Mouse (Mus musculus) regulatory T cell (primary cell): ENCODE data around the gene Fbxl14.
"Not testable (repeated sequence)": the region's sequence is repeated elsewhere in the genome, so short reads cannot be mapped to it uniquely, and the experiment has no call there.

Experiments used
- in situ Hi-C: fragments of 300-600 bp; cut with MboI, MseI; formaldehyde crosslinking; loops from one replicate; pipeline ENCODE4 v1.15.1; 2025; ENCODE audit warnings: high pct_unique_total_duplicates

Gene Fbxl14

DNA sequence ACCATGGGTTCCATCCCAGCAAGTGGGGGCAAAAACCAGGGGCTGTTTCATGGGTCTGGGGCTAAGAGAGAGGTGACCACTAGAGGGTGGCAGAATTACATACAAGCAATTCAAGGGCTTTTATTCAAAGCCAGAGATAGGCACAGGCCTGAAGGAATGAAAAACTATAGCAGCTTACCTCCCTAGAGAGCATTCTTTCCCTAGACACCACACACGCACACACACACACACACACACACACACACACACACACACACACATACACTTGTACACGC lies 11.7 kb upstream of the Fbxl14 start:
- in situ Hi-C loops: no loop called here

DNA sequence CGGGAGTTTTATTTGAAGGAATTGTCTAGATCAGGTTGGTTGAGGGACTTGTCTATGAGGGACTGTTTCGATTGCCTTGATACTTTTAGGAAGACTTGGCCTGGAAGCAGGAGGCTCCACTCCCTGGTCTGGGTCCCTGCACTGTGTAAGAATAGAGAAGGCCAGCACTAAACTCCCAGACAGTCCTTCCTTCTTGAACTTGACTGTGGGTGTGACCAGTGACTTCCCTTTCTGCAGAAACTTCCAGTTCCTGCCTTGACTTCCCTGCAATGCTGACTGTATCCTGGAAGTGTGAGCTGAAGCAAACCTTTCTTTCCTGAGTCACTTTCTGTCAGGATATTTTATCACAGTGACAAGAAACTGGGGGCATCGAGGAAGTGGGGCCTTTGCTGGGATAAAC lies 8.7 kb upstream of the Fbxl14 start:
- in situ Hi-C loops: no loop called here

DNA sequence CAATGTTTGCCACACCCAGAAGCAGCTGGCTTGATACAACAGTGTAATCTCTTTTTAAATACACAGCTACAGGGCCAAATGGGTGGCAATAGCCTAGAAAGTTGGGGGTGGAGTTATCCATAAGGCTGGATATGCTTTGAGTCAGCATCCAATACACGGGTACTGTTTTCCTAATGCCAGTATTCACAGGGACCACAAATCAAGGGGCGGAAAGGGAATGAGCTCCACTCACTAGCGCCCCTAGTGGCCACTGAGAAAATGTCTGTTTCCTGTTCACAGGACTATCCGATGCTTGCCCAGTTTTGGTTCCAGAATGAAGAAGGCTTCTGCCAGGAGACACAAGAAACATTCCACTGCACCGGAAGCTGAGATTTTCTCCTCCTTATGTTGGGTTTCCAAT lies 7.3 kb upstream of the Fbxl14 start:
- in situ Hi-C loops: no loop called here

DNA sequence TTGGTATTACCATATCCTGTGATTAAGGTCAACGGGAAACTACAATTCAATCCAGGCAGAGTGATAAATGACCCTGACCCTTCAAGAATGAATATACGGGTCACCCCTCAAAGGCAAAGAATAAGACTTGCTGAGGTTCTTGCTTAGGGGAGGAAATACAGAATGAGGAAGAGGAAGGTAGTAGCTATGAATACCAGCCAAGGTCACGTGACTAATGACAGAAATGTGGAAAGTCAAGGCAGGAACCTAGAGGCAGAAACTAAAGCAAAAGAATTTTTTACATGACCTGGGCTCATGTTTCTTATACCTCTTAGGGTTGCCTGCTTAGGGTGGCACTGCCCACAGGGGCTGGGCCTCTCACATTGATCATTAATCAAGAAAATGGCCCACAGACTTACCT lies 6.8 kb upstream of the Fbxl14 start:
- in situ Hi-C loops: no loop called here

DNA sequence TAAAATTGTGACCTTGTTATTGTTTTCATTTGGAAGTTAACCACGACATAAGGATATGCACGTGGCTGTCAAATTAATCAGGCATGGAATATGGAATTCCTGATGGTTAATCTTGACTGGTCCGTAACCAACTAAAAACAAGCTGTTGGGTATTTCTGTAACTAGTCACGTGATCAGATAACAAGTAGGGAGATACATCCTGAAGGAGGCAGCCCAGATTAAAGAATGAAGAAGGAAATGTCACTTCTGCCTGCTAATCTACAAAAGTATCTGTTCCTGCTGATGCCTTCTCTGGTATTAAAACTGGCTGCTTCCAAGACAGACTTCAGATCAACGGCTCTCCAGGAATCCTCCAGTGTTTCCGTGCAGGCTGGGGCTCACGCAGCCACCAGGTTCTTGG lies 6.0 kb upstream of the Fbxl14 start:
- in situ Hi-C loops: no loop called here

DNA sequence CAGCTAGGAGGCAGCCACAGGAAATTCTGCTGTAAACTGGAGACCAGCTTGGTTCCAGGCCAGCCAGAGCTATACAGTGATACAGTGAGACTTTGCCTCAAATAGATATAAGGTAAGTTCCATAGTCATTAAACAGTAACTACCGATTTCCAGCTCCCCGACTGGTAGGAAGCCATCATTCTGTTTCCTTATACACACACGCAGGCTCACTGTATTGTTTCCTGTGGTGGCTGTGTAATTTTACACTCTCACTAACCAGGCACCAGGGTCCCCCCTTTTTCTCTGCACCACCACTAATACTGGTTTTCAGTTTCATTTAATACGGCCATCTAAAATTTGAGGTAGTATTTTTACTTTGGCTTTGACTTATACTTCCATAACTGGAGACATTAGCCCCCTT lies 5.5 kb upstream of the Fbxl14 start:
- in situ Hi-C loops: no loop called here

DNA sequence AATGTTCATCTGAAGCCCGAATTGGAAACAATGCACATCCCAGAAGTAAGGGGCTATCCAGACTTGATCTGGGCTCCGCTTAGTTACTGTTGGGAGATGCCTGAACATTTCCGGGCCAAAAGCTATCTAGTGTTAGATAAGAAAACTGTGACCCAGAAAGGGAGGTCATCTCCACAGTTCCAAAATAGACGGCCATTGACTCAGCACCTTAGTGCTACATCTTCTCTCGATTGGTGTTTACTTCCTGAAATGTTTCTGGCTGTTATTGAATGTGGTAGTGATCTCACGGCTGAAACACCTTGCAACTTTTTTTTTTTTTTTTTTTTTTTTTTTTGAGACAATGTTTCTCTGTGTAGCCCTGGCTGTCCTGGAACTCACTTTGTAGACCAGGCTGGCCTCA lies 3.5 kb upstream of the Fbxl14 start:
- in situ Hi-C loops: no loop called here

DNA sequence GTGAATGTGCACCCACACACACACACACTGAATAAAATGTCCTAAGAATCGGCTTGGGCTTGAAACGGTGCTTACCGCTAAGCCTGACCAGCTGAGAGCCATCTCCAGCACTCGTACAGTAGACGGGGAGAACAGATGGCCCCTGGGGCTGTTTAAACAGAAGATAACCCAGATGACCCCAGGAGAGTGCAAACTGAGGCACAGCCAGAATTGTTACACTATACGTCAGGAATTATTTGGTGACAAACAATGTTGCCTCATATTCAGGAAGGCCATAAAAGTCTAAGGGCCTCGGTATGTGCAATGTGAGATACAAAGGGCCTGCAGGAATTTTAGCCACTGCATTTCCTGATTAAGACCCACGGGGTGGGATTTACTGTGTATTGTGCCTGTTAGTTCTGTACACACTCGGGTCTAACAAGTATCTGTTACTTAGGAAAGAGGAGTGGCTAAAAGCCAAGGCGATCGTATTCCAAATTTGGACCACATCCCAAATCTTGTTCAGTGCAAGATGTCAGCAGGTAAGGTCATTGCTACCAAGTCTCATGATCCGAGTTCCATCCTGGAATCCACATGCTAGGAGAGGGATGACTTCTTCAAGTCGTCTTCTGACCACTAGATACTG lies 1.7 kb upstream of the Fbxl14 start:
- in situ Hi-C loops: no loop called here

DNA sequence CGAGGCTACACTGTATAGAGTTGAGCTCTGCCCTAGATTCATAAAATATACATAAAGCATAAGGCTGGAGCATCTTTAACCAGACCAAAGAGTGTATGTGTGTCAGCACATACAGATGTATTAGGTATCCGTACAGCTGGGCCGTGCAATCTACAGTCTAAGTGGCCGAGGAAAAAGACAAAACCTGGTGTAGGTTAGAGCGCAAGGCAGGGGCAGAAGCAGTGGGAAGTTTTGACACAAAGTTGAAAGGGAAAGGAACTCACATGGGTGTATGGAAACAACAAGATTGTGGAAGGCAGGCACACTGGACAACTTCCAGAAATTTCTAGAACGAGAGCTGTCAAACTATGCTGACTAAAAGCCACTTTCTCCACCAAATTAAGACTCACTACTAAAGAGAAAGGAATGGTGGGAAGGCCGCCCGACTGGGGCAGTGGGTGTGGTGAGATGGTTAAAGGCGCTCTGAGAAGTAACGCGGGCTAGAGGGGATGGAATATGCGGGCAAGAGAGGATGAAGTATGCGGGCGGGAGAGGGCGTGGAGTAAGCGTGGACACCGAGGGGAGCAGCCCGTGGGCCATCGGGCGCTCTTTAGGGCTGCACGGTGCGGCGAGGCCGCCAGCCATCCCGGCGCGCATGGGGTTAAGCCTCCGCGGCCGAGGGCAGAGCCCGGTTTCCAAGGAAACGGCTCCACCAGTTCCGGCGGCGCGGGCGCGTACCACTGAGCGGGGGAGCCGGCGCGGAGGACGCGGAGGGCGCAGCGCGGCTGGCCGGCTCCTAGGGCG lies 717 bp upstream of the Fbxl14 start:
- in situ Hi-C loops: no loop called here

DNA sequence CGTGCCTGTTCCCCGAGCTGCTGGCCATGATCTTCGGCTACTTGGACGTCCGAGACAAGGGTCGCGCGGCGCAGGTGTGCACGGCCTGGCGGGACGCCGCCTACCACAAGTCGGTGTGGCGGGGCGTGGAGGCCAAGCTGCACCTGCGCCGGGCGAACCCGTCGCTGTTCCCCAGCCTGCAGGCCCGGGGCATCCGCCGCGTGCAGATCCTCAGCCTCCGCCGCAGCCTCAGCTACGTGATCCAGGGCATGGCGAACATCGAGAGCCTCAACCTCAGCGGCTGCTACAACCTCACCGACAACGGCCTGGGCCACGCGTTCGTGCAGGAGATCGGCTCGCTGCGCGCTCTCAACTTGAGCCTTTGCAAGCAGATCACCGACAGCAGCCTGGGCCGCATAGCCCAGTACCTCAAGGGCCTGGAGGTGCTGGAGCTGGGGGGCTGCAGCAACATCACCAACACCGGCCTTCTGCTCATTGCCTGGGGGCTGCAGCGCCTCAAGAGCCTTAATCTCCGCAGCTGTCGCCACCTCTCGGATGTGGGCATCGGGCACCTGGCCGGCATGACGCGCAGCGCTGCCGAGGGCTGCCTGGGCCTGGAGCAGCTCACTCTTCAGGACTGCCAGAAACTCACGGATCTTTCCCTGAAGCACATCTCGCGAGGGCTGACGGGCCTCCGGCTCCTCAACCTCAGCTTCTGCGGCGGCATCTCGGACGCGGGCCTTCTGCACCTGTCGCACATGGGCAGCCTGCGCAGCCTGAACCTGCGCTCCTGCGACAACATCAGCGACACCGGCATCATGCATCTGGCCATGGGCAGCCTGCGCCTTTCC lies 623 bp downstream of the Fbxl14 start:
- in situ Hi-C loops: no loop called here

DNA sequence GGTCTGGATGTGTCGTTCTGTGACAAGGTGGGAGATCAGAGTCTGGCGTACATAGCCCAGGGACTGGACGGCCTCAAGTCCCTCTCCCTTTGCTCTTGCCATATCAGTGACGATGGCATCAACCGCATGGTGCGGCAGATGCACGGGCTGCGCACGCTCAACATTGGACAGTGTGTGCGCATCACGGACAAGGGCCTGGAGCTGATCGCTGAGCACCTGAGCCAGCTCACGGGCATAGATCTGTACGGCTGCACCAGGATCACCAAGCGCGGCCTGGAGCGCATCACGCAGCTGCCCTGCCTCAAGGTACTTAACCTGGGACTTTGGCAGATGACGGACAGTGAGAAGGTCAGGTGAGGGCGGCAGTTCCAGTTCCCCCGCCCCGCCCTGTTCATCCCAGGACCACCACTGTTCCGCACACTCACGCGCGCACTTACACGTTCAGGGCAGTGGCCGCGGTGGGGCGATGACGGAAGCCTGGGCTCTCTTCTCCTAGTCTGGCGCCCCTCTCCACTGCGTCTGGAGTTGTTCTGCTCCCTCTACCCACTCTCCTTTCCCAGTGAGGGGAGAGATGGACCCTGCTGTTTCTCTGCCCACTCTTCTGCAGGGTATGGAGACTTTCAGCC lies 1.4 kb downstream of the Fbxl14 start:
- in situ Hi-C loops: no loop called here

DNA sequence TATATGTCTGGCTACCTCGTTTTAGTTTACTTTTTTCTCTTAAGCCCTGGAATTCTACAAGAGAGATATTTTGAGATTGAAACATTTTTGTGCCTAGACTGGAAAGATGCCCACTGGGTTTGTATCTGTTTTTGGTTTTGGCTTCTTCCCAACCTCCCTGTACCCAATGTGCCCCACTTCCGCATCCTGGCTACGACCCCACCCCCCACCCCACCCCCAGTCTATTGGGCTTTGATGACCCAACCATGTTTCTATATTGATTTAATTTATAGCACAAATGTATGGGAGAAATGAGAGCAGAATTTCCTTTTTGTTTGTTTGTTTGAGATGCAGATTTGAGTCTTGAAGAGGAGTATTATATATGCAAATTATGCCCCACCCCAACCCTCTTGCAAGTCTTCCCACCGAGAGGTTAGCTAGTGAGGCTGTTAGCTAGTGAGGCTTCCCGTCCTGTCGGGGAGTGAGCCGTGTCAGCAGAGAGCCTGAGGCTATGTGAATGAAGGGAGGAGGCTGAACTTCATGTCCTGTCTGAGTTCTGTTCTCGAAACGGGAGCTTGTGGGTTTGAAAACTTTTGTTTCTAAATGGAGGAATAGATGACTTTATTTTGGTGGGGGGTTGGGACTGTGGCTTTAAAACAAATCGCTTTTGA lies 2.4 kb downstream of the Fbxl14 start:
- in situ Hi-C loops: not testable (repeated sequence)

DNA sequence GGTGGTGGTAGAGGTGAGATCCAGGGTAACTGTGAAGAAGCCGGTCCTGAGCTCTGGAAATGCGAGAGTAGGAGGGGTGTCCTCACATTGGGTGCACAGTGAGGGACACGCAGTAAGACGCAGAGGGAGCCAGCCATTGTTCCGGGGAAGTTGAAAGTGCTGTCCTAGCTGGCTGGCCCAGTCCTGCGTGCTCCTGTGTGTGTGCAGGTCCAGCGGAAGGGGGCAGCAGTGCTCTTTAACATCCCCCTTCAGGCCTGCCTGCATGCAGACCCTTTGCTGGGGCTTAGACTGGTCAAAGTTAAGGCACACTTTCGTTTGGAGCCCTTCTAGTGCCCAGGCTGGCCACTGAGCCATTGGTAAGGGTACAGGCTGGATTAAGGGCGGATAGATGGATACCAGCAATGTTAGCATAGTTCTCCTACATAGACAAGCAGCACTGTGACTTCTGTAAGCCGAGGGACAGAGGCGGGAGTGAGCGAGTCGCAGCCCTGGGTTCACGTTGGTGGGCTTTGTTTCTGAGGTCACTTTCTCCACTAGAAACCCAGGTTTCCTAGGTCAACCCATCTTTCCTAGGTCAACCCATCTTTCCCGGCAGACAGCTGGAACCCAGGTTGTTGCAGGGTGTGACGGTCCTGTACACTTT lies 3.6 kb downstream of the Fbxl14 start:
- in situ Hi-C loops: no loop called here

DNA sequence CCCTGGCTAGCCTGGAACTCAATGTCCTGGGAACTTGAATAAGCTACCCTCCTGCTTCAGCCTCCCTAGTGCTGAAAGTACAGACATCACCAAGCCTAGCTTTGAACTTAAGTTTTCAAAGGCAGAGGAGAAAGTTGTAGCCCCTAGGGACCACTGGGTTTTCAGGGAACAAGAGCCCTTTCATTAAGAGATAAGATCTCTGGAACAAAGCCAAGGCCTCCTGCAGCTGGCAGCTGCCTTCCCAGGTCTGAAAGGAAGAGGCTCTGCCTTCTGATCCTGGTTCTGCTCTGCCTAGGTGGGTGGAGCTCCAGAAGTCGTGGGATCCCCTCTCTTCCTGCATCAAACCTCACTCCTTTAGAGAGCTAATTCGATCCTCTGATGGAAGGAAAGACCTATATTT lies 6.0 kb downstream of the Fbxl14 start:
- in situ Hi-C loops: no loop called here

DNA sequence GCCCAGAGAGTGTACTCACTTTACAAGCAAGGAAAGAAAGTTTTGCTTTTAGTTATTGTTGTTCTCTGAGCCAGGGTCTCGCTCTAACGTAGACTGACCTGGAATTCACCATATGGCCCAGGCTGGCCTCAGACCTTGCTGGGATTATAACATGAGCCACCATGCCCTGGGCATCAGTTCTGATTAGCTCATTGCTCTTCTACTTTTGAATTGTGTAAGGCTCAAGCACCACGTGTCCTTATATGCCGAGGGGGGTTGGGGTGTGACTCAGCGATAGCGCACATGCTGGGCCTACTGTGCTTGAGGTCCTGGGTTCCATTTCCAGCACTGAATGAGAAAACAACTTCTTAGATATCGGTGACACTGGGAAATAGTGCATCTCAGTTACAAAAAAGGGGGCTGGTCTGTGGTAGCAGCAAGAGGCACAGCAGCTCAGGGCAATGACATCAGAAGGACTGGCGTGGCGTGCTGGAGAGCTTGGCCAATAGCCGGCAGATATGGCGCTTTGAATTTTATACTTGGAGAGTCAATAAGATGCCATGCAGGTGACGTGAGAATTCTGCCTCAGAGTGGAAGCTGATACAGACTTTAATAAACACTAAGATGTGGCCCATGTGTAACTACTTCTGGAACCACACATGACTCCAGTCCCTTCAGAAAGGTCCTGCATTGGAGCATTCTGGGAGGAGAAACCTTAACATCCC lies 7.1 kb downstream of the Fbxl14 start:
- in situ Hi-C loops: no loop called here

DNA sequence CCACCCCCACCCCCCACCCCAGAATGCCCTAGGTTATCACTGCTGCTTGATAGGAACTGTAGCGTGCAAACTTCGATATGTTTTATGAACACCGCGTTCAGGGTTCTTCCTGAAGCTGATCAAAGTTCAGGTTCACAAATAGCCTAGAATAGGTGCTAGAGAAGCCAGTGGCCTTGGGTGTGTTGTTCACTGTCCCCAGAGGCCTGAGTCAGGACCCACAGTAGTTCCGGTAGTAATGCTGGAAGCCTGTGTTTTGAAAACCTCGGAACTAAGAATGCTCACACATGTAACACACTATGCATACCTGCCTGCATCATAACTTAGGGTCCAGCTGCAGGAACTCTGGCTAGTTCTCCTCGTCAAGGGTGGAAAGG lies 7.6 kb downstream of the Fbxl14 start:
- in situ Hi-C loops: no loop called here

DNA sequence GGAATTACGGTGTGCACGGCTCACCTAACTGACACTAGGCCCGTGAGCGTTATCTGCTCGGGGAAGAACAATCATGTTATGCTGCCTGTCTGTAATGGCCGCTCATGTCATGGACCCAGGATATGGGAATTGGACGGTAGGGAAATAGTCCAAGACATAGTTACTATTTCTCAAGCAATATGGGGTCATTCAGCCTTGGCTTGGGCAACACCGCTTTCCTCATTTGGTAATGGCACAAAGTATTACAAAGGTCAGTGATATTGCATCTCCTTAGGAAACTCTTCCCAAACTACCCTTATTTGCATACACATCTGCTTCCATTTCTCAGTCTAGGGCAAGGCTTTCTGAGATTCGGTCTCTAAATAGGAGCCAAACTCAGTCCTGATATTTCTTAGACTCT lies 8.2 kb downstream of the Fbxl14 start:
- in situ Hi-C loops: no loop called here

DNA sequence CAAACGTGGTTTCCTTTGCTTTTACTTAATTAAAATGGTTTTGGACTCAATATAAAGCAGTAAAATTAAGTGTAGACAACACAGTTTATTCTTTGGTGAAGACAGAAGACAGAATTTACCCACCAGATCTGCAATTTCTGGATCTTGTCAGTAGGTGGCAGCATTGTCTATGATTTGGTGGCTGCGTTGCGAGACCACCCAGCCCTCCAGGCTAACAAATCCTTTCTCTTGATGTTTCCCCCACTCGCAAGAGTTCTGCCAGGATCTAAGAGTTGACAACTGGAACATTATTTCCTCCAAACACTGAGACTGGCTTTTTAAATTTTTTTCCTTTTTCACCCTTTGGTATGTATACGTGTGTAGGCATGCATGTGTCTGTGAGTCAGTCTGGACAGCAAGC lies 10.3 kb downstream of the Fbxl14 start:
- in situ Hi-C loops: loop anchor here (5.0 to 10.0 kb wide), 2 partner anchors 425 to 723 kb away; no protein-coding TSS in a partner anchor

DNA sequence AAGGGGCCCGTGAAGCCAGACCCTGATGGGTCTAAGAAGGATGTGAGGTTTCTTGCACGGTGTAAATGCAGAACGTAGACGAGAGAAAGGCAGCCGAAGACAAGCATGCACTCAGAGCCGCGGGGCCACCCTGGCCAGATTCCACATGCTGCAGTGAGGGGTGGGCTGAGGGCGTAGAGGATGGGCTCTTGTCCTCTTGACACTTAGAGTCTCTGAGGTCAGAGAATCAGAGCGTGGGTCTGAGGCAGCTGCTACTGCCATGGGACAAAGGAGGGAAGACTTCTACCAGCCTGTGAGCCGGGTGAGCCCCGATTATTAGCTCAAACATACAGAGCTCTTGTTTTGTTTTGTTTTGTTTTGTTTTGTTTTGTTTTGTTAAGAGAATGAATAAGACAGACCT lies 11.1 kb downstream of the Fbxl14 start:
- in situ Hi-C loops: loop anchor here (5.0 to 10.0 kb wide), 2 partner anchors 424 to 722 kb away; no protein-coding TSS in a partner anchor

DNA sequence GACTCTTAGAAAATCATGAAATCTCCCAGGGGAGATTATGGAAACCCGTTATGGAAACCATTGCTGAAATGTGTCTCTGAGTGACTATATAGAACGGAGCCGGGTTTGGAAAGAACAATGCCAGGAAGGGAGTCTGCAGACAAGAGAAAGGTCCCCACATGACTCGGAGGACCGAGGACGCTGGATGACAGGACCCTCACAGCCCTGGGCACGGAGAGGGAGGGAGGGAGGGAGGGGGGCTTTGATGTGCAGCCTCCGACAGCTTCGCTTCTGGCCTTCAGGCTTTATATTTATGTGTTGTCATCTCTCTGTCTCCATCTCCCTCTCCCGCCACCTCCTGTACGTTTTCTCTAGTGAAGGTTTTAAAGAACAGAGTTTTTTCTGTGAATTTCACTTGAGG lies 11.5 kb downstream of the Fbxl14 start:
- in situ Hi-C loops: loop anchor here (5.0 to 10.0 kb wide), 2 partner anchors 424 to 721 kb away; no protein-coding TSS in a partner anchor
